Mouse (Mus musculus): ENCODE results near the gene Aaed1.

GRCm38 (mm10) chr13:64226725-64227124, 85.8 kb downstream of the Aaed1 start:
- TF ChIP-seq CTCF (IDR thresholded peaks at IDR 0.05; ENCODE audit: low read depth): no peak
- TF ChIP-seq EP300 (IDR thresholded peaks at IDR 0.05; ENCODE audit: low read depth): no peak

Measured in liver, postnatal 0 days (tissue).